Mouse (Mus musculus) cerebellum, postnatal 10 days (tissue): ENCODE measurements around the gene Snta1.
"Not testable (repeated sequence)": the region's sequence is repeated elsewhere in the genome, so short reads cannot be mapped to it uniquely, and the experiment has no call there.

Source experiments
- DNase-seq, 2 experiments: peaks; one replicate each; pipeline ENCODE4 v3.0.0; 2021; ENCODE audit warnings: mixed read lengths in 2 of 2

Snta1 gene

GRCm38 (mm10) chr2:154372151-154372829, 35.6 kb downstream of the Snta1 start:
- peak; percentile 92 to 93 for DNase-seq

GRCm38 (mm10) chr2:154367510-154367909, 40.4 kb downstream of the Snta1 start:
- DNase-seq = no peak

- DNase-seq = not testable (repeated sequence)
Measured at GRCm38 (mm10) chr2:154354000-154354425, 53.9 kb downstream of the Snta1 start.

- no peak for DNase-seq
Measured at GRCm38 (mm10) chr2:154348152-154348551, 59.7 kb downstream of the Snta1 start.

DNA sequence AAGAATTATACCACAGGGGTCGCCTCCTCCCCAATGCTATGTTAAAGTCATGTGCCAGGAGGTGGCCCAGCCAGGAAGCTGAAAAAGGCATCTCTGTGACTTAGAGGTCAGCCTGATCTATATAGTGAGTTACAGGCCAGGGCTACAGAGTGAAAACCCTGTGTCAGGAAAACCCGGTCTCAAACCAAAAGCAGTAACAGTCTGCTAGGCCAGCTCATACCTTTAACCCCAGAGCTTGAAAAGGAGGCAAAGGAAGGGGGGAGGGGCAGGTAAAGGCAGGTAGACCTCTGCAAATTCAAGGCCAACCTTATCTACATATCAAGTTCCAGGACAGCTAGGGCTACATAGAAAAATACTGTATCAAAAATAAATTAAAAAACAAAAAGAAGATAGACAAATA, 68.5 kb downstream of the Snta1 start:
- no peak for DNase-seq

- DNase-seq = no peak
Measured at GRCm38 (mm10) chr2:154338161-154338560, 69.7 kb downstream of the Snta1 start.

DNA sequence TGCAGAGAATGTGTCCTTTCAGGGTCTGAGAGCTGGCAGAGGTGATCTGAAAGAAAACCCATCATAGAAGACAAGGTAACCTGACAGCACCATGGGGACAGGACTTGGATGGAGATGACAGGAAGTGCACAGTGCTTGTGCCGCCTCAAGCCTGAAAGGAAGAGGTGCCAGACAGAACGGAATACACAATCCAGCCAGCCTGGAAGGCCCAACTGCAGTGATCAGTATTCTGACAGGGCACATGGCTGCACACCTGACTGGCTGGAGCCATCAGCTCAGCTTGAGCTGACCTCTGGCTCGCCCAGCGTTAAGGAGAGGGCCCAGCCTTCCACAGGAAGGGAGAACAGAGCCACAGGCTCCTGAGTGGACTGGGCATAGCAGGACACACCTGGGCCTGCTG, 72.3 kb downstream of the Snta1 start:
- no peak for DNase-seq

DNA sequence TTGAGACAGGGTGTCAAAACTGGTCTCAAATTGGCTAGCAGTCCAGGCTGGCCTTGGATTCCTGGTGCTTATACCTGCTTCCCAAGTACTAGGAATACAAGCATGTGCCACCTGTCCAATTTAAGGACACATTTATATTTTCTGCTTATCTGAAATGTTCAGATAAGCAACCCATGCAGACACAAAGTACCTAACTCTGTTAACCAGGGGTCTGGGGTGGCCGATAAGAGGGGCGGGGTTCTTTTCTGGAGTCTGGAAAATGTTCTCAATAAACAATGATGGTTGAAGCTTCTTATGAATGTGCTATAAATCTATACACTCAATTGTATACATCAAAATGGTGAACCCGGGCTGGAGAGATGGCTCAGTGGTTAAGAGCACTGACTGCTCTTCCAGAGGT, 81.0 kb downstream of the Snta1 start:
- no peak for DNase-seq
